Mouse (Mus musculus) intestine, embryonic 14.5 days (tissue): Measurements from ENCODE around the gene Fam47c. TPM values are rescaled to one million over a fixed set of nuclear protein-coding genes. Genes with fewer than 3 reads are reported as not detected.

Experiments
- ATAC-seq: fragments of 200-750 bp; cut with Nextera tagmentation; replicated peaks from 2 replicates; pipeline ENCODE4 v1.8.0; 2017; ENCODE audit warnings: low read depth, moderate number of reproducible peaks, moderate TSS enrichment, moderate library complexity; ENCODE audit not compliant: low FRiP score, low TSS enrichment
- DNase-seq: peaks from one replicate; pipeline ENCODE4 v3.0.0-alpha.2; 2018; ENCODE audit warnings: low spot score
- H3K27ac ChIP-seq: fragments of 300-500 bp; sonication (generic); 2 replicates; pipeline ENCODE4 v1.5.1; 2014; ENCODE audit warnings: low read depth, mild to moderate bottlenecking, control low read depth
- H3K27me3 ChIP-seq: fragments of 300-500 bp; sonication (generic); replicated peaks from 2 replicates; pipeline ENCODE4 v1.6.1; 2014; ENCODE audit warnings: low read length, control low read depth; ENCODE audit not compliant: control insufficient read depth, insufficient read depth
- H3K36me3 ChIP-seq: fragments of 300-500 bp; sonication (generic); 2 replicates; pipeline ENCODE4 v1.6.1; 2014; ENCODE audit warnings: low read length, control low read depth; ENCODE audit not compliant: control insufficient read depth, insufficient read depth
- H3K4me1 ChIP-seq: fragments of 300-500 bp; sonication (generic); replicated peaks from 2 replicates; pipeline ENCODE4 v1.6.1; 2014; ENCODE audit warnings: low read length, control low read depth, mixed read lengths; ENCODE audit not compliant: control insufficient read depth, insufficient read depth
- H3K4me2 ChIP-seq: fragments of 300-500 bp; sonication (generic); 2 replicates; pipeline ENCODE4 v1.6.1; 2014; ENCODE audit warnings: low read length
- H3K4me3 ChIP-seq: fragments of 300-500 bp; sonication (generic); 2 replicates; pipeline ENCODE4 v1.5.1; 2014; ENCODE audit warnings: low read depth, low read length, control low read depth, mixed read lengths
- H3K9ac ChIP-seq: fragments of 300-500 bp; sonication (generic); 2 replicates; pipeline ENCODE4 v1.6.1; 2014; ENCODE audit warnings: mild to moderate bottlenecking, low read length
- H3K9me3 ChIP-seq: fragments of 300-500 bp; sonication (generic); 2 replicates; pipeline ENCODE4 v1.6.1; 2016; ENCODE audit warnings: low read length, control low read depth; ENCODE audit not compliant: control insufficient read depth
- WGBS: fragments of 180-500 bp; shearing (Covaris S2); extraction: QIAGEN DNeasy Blood & Tissue Kit; methylation state at CpG from one replicate; pipeline ENCODE4 v1.1.7; 2014; 5-methylcytosine and 5-hydroxymethylcytosine counted together
- polyA plus RNA-seq: library from polyadenylated mRNA; unstranded; fragments of >200 nt; fragmentation: Nextera tagmentation; extraction: Ambion mirVana; gene quantifications from 2 replicates; pipeline ENCODE4 v1.2.1, GENCODE M21; 2014

Gene Fam47c
- not detected in 2 replicates for polyA plus RNA-seq

- DNase-seq (no peak), ATAC-seq (no peak)
- H3K4me2 ChIP-seq, result no peak within 1 kb of the TSS
- H3K4me1 ChIP-seq, result no peaks in the 10 kb centered on the region
- WGBS, result 91% methylated on average over 3 of the region's 3 CpGs
- H3K9ac ChIP-seq, result no peak within 1 kb of the TSS
- no peaks in the 10 kb centered on the region for H3K27me3 ChIP-seq
- H3K36me3 ChIP-seq, result no peaks in the 10 kb centered on the region
- no peak within 1 kb of the TSS for H3K4me3 ChIP-seq
- H3K27ac ChIP-seq, result no peak within 1 kb of the TSS
- H3K9me3 ChIP-seq, result no peaks in the 10 kb centered on the region
Observed at GRCm38 (mm10) chrX:78737463-78737862, at the start of gene Fam47c. Gene Fam47c, plus strand, starts transcription at chrX:78737763.

GRCm38 (mm10) chrX:78769408-78769807 lies 31.8 kb downstream of the Fam47c start:
- H3K4me1 ChIP-seq, result no peaks in the 10 kb centered on the region
- no peak overlapping the region for H3K9ac ChIP-seq
- H3K27me3 ChIP-seq, result no peaks in the 10 kb centered on the region
- no peak for DNase-seq
- H3K4me2 ChIP-seq, result no peak overlapping the region
- WGBS, result 61% methylated on average over 2 of the region's 2 CpGs
- no peaks in the 10 kb centered on the region for H3K36me3 ChIP-seq
- no peaks in the 10 kb centered on the region for H3K9me3 ChIP-seq
- H3K27ac ChIP-seq, result no peak overlapping the region
- no peak overlapping the region for H3K4me3 ChIP-seq
- no peak for ATAC-seq

- H3K9me3 ChIP-seq, result no peaks in the 10 kb centered on the region
- WGBS, result 71% methylated on average over 2 of the region's 2 CpGs
- no peaks in the 10 kb centered on the region for H3K4me1 ChIP-seq
- ATAC-seq, result no peak
- no peak for DNase-seq
- no peak overlapping the region for H3K4me3 ChIP-seq
- no peaks in the 10 kb centered on the region for H3K36me3 ChIP-seq
- H3K27ac ChIP-seq, result no peak overlapping the region
- no peaks in the 10 kb centered on the region for H3K27me3 ChIP-seq
- H3K4me2 ChIP-seq, result no peak overlapping the region
- no peak overlapping the region for H3K9ac ChIP-seq
Observed at GRCm38 (mm10) chrX:78777078-78777477, 39.5 kb downstream of the Fam47c start.

Other genes with a start within 250 kb of the Fam47c start
- gene Prrg1, start 153.9 kb upstream of the Fam47c start, polyA plus RNA-seq, result 9.5 and 11.5 TPM in 2 replicates